Mouse (Mus musculus) CD4-positive, CD25-positive, alpha-beta regulatory T cell, adult 4 months (primary cell): ENCODE results near the gene Micall1. TPM values are rescaled to one million over a fixed set of nuclear protein-coding genes. Genes with fewer than 3 reads are reported as not detected.

Experiments used
- polyA plus RNA-seq, 2 experiments: library from polyadenylated mRNA; unstranded; fragments of 100-300 nt; shearing (Covaris generic); gene quantifications; one replicate each; pipeline ENCODE4 v1.2.1; 2017

The Micall1 gene
- polyA plus RNA-seq, 2 experiments from 2014 or later: 11.8 to 22.1 TPM

Other genes with a start within 250 kb of the Micall1 start
- 10 to 100 TPM; 14.3 to 17.1 TPM for gene Gga1, start 231.7 kb upstream of the Micall1 start, polyA plus RNA-seq
- gene Gm49510, start 209.2 kb upstream of the Micall1 start, polyA plus RNA-seq: not detected
- 10 to 100 TPM; 49.5 to 59.0 TPM for gene Sh3bp1, start 209.1 kb upstream of the Micall1 start, polyA plus RNA-seq
- 1 to 10 TPM; 2.3 to 2.7 TPM for gene Pdxp, start 195.0 kb upstream of the Micall1 start, polyA plus RNA-seq
- gene Lgals1, start 182.2 kb upstream of the Micall1 start, polyA plus RNA-seq: 100 to 1,000 TPM; 366 to 481 TPM
- 10 to 100 TPM; 45.5 to 46.5 TPM for gene Nol12, start 174.0 kb upstream of the Micall1 start, polyA plus RNA-seq
- gene Triobp, start 161.2 kb upstream of the Micall1 start, polyA plus RNA-seq: 10 to 100 TPM; 15.6 to 20.0 TPM
- 10 to 100 TPM; 20.7 to 33.3 TPM for gene H1f0, start 80.4 kb upstream of the Micall1 start, polyA plus RNA-seq
- not detected for gene Galr3, start 67.0 kb upstream of the Micall1 start, polyA plus RNA-seq
- gene Ankrd54, start 46.0 kb upstream of the Micall1 start, polyA plus RNA-seq: 1 to 10 TPM; 3.5 to 9.6 TPM
- gene Eif3l, start 33.7 kb upstream of the Micall1 start, polyA plus RNA-seq: 100 to 1,000 TPM; 224 to 263 TPM
- gene Polr2f, start 32.1 kb downstream of the Micall1 start, polyA plus RNA-seq: 100 to 1,000 TPM in 1 of 2 experiments, 10 to 100 TPM in 1; 92.3 to 119 TPM
- 10 to 100 TPM in 1 of 2 experiments, 1 to 10 TPM in 1; 4.1 to 10.1 TPM for gene 1700088E04Rik, start 32.4 kb downstream of the Micall1 start, polyA plus RNA-seq
- gene Sox10, start 56.3 kb downstream of the Micall1 start, polyA plus RNA-seq: not detected
- 10 to 100 TPM in 1 of 2 experiments, 1 to 10 TPM in 1; 6.0 to 10.5 TPM for gene Pick1, start 120.3 kb downstream of the Micall1 start, polyA plus RNA-seq
- under 1 TPM in 1 of 2 experiments, not detected in 1; 0.52 TPM for gene Gm49486, start 120.5 kb downstream of the Micall1 start, polyA plus RNA-seq
- gene Slc16a8, start 145.9 kb downstream of the Micall1 start, polyA plus RNA-seq: not detected
- gene Baiap2l2, start 176.6 kb downstream of the Micall1 start, polyA plus RNA-seq: not detected
- 10 to 100 TPM; 12.1 to 19.9 TPM for gene Pla2g6, start 219.5 kb downstream of the Micall1 start, polyA plus RNA-seq
- gene Maff, start 237.7 kb downstream of the Micall1 start, polyA plus RNA-seq: 1 to 10 TPM; 1.3 to 1.9 TPM